Mouse (Mus musculus): ENCODE results near the gene Efhd2. TPM values are rescaled to one million over a fixed set of nuclear protein-coding genes. Genes with fewer than 3 reads are reported as not detected.
A peak's percentile ranks its signal among the peaks of the same experiment; 100 is the strongest.

Efhd2 gene
- polyA plus RNA-seq, 1 experiment from 2014 or later: 75.3 TPM

DNA sequence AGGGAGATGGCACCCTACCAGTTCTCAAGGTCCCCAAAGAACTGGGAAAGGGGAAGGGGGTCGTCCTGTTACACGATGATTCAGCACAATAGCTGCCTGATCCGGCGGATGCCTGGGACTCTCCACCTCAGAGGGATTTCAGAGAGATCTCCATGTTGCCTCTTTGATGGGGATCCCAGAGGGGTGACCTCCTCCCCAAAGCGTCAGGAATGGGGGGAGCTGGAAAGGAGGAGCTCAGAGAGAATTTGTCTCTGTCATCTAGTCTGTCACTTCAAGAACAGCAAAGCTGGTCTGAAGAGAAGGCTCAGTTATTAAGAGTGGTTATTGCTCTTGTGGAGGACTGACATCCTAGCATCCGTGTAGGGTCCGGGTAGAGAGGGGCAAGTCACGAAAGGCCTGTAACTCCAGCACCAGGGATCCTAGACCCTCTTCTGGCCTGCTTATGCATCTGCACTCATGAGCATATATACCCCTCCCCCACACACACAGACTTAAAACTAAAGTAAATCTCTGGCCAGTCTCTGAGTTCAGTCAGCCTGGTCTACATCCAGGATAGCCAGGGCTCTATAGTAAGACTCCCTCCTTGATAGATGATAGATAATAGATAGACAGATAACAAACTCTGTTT, 875 bp upstream of the Efhd2 start:
- Histone ChIP-seq H3K4me2 (peak overlapping the region; percentile 94), H3K36me3 (replicated peaks) (no peaks in the 10 kb centered on the region), H3K27me3 (peaks cover 10% of the 10 kb centered on the region), H3K27ac (peak overlapping the region; percentile 44; the same call in 1 of the 2 replicates), H3K4me1 (peaks cover 46% of the 10 kb centered on the region), H3K4me3 (replicated peaks) (peak overlapping the region; percentile 78), H3K9ac (0 out of 2 replicates have a peak overlapping the region, but pooled peaks have one; percentile 81), H3K9me3 (no peaks in the 10 kb centered on the region)
- 10% methylated on average over 8 of the region's 8 CpGs for WGBS
- ATAC-seq (ENCODE audit: low FRiP score): no peak

DNA sequence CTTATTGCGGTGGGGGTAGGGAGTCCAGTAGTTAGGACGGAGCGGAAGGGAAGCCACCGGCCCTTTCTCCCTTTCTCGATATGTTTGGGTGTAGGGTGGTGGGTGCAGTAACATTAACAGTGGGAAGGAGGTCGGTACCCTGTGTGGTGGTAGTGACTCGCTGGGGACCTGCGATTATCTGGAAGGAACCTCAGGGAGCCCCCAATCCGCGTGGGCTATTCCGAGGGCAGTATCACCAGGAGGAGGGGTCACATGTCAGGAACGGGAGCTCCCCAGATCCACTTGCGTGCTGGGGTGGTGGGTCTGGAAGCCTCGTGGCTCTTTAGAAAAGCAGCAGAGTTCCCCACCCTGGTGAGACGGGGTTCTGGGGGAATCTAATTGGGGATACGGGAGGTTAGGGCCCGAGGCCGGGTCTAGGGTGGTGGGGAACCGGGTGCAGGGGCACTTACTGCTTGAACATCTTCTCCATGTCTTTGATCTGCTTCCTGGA, 564 bp downstream of the Efhd2 start:
- H3K36me3 ChIP-seq (replicated peaks): no peaks in the 10 kb centered on the region
- 4% methylated on average over 19 of the region's 19 CpGs for WGBS

DNA sequence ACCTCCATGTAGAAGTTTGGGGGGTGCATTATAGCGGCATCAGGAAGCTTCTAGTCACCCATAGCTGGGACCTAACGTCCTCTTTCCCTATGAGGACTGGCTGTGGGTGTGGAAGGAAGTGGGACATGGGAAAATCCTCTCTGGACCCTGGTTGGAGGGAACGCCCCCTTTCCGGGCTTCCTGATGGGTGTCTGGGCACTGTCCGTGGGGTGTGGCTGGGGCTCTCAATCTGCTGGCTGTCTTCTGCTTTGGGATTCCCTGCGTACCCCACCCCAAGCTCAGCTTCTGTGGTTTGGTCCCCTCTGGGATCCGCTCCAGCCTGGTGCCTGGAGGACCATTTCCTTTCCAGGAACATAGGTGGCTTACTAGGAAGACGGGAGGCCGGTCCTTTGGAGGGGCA, 1.7 kb downstream of the Efhd2 start:
- Histone ChIP-seq H3K4me2 (peak overlapping the region; percentile 94), H3K4me3 (replicated peaks) (peak overlapping the region; percentile 78), H3K27ac (no peak overlapping the region), H3K4me1 (peaks cover 61% of the 10 kb centered on the region), H3K9me3 (no peaks in the 10 kb centered on the region), H3K27me3 (peaks cover 10% of the 10 kb centered on the region), H3K36me3 (replicated peaks) (no peaks in the 10 kb centered on the region), H3K9ac (peak overlapping the region; percentile 81)
- ATAC-seq (ENCODE audit: low FRiP score): no peak
- 79% methylated on average over 9 of the region's 9 CpGs for WGBS

More for the DNA sequence above, 564 bp downstream of the Efhd2 start:
- no peak overlapping the region for H3K27ac ChIP-seq
- peak; percentile 1; the same call in 1 of the 2 replicates for ATAC-seq (ENCODE audit: low FRiP score)
- peak overlapping the region; percentile 81 for H3K9ac ChIP-seq
- H3K4me3 ChIP-seq (replicated peaks): peak overlapping the region; percentile 78
- H3K4me2 ChIP-seq: peak overlapping the region; percentile 94
- peaks cover 10% of the 10 kb centered on the region for H3K27me3 ChIP-seq
- H3K9me3 ChIP-seq: no peaks in the 10 kb centered on the region
- peaks cover 56% of the 10 kb centered on the region for H3K4me1 ChIP-seq

DNA sequence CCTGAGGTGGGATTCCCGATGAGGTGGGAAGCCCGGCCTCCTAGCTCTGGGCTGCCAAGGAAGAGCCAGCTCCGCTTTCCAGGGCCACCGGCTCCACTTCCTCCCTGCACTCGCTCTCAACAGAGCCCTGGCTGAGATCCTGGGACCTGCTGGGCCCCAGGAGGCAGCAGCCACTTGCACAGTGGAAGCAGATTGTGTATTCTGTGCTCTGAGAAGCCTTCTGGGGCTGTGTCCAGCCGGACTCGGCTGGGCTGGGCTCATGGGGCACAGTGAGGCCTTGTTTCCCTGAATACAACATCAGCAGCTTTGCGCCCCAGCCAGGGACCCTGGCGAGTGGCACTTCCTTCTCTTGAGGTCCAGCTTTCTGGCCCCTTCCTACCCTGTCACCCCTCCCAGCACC, 2.8 kb downstream of the Efhd2 start:
- WGBS: 69% methylated on average over 9 of the region's 9 CpGs
- H3K9me3 ChIP-seq: no peaks in the 10 kb centered on the region
- H3K27me3 ChIP-seq: peaks cover 5% of the 10 kb centered on the region
- peak overlapping the region; percentile 94 for H3K4me2 ChIP-seq
- H3K4me3 ChIP-seq (replicated peaks): 0 out of 2 replicates have a peak overlapping the region, but pooled peaks have one; percentile 7
- no peaks in the 10 kb centered on the region for H3K36me3 ChIP-seq (replicated peaks)
- peak overlapping the region; percentile 30; the same call in 1 of the 2 replicates for H3K9ac ChIP-seq
- peaks cover 72% of the 10 kb centered on the region for H3K4me1 ChIP-seq
- peak overlapping the region; percentile 48 for H3K27ac ChIP-seq
- ATAC-seq (ENCODE audit: low FRiP score): no peak

DNA sequence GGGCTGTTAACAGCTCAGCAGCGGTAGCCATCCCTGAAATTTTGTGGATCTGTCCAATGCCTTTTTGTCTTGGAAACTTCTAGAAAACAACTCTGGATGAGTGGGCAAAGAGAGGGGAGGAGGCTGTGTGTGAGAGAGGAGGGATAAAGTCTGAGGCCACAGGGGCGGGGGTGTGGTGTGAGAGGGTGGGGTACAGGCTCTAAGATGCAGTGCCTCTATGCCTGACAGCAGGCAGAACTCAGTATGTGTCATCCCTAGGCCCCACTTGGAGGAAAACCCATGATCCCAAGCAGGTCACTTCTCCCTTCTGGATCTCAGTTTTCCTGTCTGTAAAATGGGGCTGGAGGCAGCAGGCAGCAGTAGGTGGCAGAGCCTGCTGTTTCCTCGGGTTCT, 3.4 kb downstream of the Efhd2 start:
- Histone ChIP-seq H3K4me3 (replicated peaks) (no peak overlapping the region), H3K4me1 (peaks cover 78% of the 10 kb centered on the region), H3K27me3 (peaks cover 5% of the 10 kb centered on the region), H3K4me2 (peak overlapping the region; percentile 94; the same call in 1 of the 2 replicates), H3K36me3 (replicated peaks) (no peaks in the 10 kb centered on the region), H3K9me3 (no peaks in the 10 kb centered on the region), H3K27ac (no peak overlapping the region), H3K9ac (no peak overlapping the region)
- WGBS: 94% methylated on average over 3 of the region's 3 CpGs
- ATAC-seq (ENCODE audit: low FRiP score): no peak

DNA sequence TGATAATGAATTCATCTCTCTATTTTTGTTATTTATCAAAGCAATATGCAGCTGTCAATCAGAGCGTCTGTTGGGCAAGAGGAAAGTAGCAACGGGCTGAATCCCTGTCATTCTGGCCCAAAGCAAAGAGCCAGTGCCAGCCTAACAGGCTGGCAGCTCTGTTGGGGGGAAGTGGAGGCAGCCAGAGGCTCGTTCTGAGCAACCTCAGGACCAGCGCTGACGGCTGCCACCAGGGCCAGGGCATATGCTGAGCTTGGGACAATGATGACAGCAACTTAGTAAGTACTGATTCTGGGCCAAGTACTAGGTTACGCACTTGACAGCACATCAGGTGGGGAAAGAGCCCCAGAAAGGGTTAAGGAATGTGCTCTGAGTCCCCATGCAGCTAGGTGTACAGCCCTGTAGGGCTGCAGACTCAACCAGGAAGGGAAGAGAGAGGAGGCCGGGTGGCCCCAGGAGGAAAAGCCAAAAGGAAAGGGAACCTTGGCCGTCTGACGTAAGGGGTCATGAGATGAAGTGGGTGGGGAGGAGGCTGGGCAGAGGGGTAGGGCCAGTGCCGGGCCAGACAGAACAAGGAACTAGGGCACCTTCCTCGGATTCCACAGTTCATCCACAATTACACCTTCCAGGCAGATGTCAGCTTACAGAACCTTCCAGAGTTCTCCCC, 3.9 kb downstream of the Efhd2 start:
- no peaks in the 10 kb centered on the region for H3K36me3 ChIP-seq (replicated peaks)
- no peak overlapping the region; the same call in none of the 2 replicates for H3K27ac ChIP-seq
- no peak overlapping the region for H3K4me3 ChIP-seq (replicated peaks)
- H3K9ac ChIP-seq: no peak overlapping the region
- no peaks in the 10 kb centered on the region for H3K9me3 ChIP-seq
- peaks cover 5% of the 10 kb centered on the region; the same call in 1 of the 2 replicates for H3K27me3 ChIP-seq
- peaks cover 78% of the 10 kb centered on the region for H3K4me1 ChIP-seq
- H3K4me2 ChIP-seq: no peak overlapping the region
- ATAC-seq (ENCODE audit: low FRiP score): no peak
- 77% methylated on average over 11 of the region's 11 CpGs for WGBS

DNA sequence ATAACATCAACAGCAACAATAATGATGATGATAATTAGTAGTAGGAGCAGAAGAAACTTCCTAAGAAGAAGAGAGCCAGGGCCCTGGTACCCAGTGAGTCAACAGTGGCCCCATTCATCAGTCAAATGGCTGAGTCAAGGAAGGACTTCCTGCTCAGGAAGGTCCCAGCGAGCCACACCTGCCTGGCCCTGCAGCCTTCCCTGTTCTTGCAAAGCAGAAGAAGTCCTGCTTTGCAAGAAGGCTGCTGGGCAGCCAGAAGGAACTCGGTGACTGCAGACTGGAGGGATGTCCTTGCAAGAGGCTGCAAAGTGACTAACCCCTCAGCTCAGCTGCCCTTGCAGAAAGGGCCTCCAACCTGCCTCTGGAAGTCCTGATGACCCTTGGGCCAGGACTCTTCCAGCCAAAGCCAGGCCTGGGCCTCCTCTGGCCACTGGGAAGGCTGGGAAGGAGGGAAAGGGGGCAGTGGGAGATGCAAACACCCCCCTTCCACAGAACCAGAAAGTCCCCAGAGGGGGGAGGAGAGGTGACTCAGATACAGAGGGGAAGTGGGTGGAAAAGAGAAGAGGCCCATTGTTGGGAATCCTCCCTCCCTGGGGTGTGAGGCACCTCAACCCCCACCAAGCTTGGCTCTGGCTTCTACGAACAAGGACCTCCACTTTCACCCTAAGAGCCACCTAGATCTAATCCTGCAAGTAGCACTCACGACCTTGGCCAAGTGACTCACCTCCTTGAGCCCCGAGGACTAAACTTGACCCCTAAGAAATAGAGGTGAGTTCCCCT, 5.1 kb downstream of the Efhd2 start:
- Histone ChIP-seq H3K36me3 (replicated peaks) (no peaks in the 10 kb centered on the region; the same call in 1 of the 2 replicates), H3K4me3 (replicated peaks) (no peak overlapping the region), H3K4me1 (peaks cover 69% of the 10 kb centered on the region), H3K4me2 (no peak overlapping the region), H3K9ac (no peak overlapping the region), H3K27ac (peak overlapping the region; percentile 26; the same call in 1 of the 2 replicates), H3K9me3 (no peaks in the 10 kb centered on the region), H3K27me3 (peaks cover 5% of the 10 kb centered on the region; the same call in 1 of the 2 replicates)
- ATAC-seq (ENCODE audit: low FRiP score): no peak
- WGBS: 90% methylated on average over 5 of the region's 5 CpGs

DNA sequence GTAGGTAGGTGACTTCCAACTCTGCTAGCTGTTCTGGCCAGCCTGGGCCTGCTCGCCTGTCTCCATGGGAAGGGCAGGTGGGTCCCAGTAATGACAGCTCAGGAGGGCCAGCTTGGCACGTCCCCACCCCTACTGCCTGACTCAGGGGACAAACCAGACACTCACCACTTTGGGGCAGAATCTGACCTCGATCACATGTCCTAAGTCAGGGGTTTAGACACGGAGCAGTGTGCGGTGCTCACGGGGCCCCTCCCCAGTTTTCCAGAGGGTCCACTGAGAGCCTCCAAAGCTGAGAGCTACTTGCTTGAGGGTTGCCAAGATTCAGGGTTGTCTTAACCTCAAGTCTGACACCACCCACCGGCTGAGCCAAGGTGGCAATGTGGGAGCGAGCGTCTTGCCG, 6.7 kb downstream of the Efhd2 start:
- H3K4me1 ChIP-seq: peaks cover 57% of the 10 kb centered on the region

DNA sequence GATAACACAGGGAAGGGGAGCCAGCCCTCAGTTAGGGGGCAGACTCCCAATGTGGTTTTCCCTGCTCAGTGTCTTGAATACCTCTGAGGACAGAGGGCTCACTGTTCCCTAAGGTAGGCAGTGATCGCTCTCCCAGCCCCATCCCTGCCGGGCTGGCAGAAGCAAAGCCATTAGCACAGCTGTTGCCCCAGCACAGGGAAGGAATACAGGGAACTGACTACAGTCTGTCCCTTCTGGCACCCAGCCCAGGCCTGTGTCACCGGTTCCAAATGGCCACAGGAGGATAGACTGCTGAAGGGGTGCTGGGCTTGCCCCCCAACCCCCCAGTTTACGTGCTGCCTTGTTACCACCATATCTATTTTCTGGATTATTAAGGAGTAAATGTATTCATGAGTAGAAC, 7.2 kb downstream of the Efhd2 start:
- Histone ChIP-seq H3K4me2 (no peak overlapping the region; the same call in 1 of the 2 replicates), H3K9me3 (no peaks in the 10 kb centered on the region), H3K9ac (0 out of 2 replicates have a peak overlapping the region, but pooled peaks have one; percentile 2), H3K4me3 (replicated peaks) (no peak overlapping the region), H3K4me1 (peaks cover 51% of the 10 kb centered on the region), H3K27me3 (no peaks in the 10 kb centered on the region), H3K27ac (peak overlapping the region; percentile 84), H3K36me3 (replicated peaks) (peaks cover 5% of the 10 kb centered on the region; the same call in 1 of the 2 replicates)
- peak; percentile 67 for ATAC-seq (ENCODE audit: low FRiP score)
- WGBS: 43% methylated on average over 4 of the region's 4 CpGs

More for the DNA sequence above, 6.7 kb downstream of the Efhd2 start:
- no peak overlapping the region for H3K4me3 ChIP-seq (replicated peaks)
- no peak overlapping the region for H3K9ac ChIP-seq
- no peaks in the 10 kb centered on the region for H3K9me3 ChIP-seq
- 83% methylated on average over 10 of the region's 10 CpGs for WGBS
- peak; percentile 7; the same call in 1 of the 2 replicates for ATAC-seq (ENCODE audit: low FRiP score)
- H3K4me2 ChIP-seq: no peak overlapping the region
- H3K27me3 ChIP-seq: no peaks in the 10 kb centered on the region
- peaks cover 5% of the 10 kb centered on the region; the same call in 1 of the 2 replicates for H3K36me3 ChIP-seq (replicated peaks)
- H3K27ac ChIP-seq: peak overlapping the region; percentile 84; the same call in 1 of the 2 replicates

DNA sequence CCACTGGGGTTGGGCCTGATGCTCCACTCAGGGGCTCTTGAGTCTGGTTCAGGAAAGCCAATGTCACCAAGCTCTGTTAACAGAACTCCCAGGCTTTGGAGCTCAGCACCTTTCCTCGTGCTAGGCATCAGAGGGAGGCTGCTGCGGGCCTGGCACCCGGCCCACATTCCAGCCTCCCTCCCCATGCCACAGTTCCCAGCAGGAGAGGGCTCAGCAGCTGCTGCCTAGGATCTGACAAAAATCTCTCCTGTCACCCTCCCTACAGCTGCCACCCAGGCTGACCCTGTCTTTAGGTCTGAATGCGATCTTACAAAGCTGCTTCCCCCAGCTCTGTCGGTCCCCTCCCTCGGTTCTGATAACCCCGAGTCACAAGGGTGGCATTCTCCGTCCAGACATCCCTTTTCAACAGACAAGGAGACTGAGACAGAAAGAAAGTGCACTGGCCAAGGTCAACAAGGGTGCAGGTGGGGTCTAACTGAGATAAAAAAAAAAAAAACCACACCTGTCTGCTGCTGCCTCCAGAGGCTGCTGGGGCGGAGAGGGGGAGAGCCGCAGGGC, 7.7 kb downstream of the Efhd2 start:
- Histone ChIP-seq H3K4me1 (peaks cover 46% of the 10 kb centered on the region), H3K9ac (peak overlapping the region; percentile 2; the same call in 1 of the 2 replicates)

DNA sequence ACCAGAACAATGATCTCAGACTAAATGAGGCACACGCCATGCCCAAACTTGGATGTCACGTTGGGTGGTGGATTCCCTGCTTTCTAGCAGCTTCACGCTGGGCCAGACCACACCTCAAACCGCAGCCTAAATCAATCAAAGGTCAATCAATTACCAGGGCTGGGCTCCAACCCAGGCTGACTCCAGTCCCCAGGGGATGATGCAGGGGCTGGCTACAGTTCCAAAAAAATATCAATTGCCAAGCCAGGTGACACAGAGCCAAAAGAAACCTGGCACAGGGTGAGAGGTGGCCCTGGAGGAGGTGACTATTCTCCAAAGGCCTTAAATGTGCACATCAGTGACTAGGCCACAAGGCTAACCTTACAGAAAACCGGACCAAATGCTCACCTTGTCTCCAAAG, 9.1 kb downstream of the Efhd2 start:
- Histone ChIP-seq H3K9me3 (no peaks in the 10 kb centered on the region), H3K36me3 (replicated peaks) (peaks cover 21% of the 10 kb centered on the region), H3K27me3 (no peaks in the 10 kb centered on the region), H3K4me2 (no peak overlapping the region), H3K4me1 (peaks cover 33% of the 10 kb centered on the region), H3K4me3 (replicated peaks) (no peak overlapping the region), H3K9ac (no peak overlapping the region), H3K27ac (no peak overlapping the region)
- 93% methylated on average over 5 of the region's 5 CpGs for WGBS
- ATAC-seq (ENCODE audit: low FRiP score): no peak

More for the DNA sequence above, 7.7 kb downstream of the Efhd2 start:
- H3K4me2 ChIP-seq: peak overlapping the region; percentile 5; the same call in 1 of the 2 replicates
- peaks cover 8% of the 10 kb centered on the region for H3K36me3 ChIP-seq (replicated peaks)
- H3K4me3 ChIP-seq (replicated peaks): no peak overlapping the region
- H3K27me3 ChIP-seq: no peaks in the 10 kb centered on the region
- 21% methylated on average over 10 of the region's 10 CpGs for WGBS
- peak overlapping the region; percentile 84 for H3K27ac ChIP-seq
- ATAC-seq (ENCODE audit: low FRiP score): peak; percentile 75
- no peaks in the 10 kb centered on the region for H3K9me3 ChIP-seq

All from forebrain, embryonic 12.5 days (tissue).